Mouse (Mus musculus): Measurements from ENCODE around the gene Usp29.
A peak's percentile ranks its signal among the peaks of the same experiment; 100 is the strongest.
"Not testable (repeated sequence)": the region's sequence is repeated elsewhere in the genome, so short reads cannot be mapped to it uniquely, and the experiment has no call there.

Usp29 gene

GRCm38 (mm10) chr7:6765240-6765639 is 34.9 kb downstream of the Usp29 start:
- peak; percentile 9 for DNase-seq (ENCODE audit: low read depth, low spot score)

- no peak for DNase-seq (ENCODE audit: low read depth, low spot score)
Measured at GRCm38 (mm10) chr7:6770286-6770685, 39.9 kb downstream of the Usp29 start.

DNA sequence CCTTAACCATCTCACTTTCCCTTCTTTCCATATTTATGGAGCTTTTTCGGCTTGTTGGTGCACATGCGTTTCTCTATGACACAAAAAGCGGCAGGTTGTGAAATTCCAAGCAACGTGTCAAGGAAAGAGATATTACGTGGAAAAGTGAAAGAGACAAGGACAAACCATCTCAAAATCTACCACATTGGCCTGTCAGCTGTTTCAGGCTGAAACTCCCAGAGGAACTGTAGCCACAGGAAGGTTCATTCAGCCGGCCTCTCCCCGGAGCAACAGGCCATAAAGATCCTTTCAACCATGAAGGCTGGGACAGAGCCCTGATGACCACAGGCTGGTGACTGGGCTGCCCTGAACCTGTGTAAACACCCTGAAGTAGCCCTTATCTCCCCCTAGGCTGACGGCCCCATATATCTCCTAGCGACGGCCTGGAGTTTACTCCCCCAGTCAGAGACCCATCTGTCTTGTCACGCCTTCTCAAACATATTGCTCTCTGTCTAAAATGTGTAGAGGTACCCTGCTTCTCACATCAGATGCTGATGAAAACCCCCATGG is 43.6 kb downstream of the Usp29 start:
- DNase-seq (ENCODE audit: low read depth, low spot score), result not testable (repeated sequence)

DNA sequence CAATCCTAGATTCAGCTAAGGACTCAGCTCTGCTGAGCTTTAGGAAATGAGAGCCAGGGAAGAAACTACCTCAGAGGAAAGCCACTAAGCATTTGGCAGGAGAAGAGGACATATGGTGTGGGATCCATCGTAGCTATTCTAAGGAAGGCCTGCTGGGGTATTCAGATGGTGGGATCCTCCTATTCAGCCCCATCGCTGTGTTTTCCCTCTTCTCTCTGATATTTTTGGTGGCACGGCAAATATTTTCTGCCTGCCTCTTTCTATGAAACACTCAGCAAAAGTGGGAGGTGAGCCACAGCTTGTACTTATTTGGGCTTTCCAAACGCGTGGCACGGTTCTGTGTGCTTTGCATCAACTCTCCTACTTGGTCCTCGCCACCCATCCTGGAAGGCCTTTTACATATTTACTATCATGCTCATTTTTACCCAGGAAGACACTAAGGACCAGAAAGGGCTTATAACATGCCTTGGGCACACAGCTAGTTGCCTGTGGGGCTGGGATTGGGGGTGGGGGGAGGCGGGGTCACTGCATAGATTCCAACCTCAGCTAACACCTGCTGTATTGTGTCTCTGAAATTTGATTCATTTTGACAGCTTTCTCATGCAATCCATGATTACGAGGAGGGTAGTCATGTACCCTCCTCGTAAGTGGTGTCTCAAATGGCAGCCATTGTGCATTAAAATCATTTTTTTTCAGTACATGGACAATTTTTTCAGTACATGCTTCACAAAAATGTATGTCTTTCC is 46.1 kb downstream of the Usp29 start:
- DNase-seq (ENCODE audit: low read depth, low spot score), result peak; percentile 92

DNA sequence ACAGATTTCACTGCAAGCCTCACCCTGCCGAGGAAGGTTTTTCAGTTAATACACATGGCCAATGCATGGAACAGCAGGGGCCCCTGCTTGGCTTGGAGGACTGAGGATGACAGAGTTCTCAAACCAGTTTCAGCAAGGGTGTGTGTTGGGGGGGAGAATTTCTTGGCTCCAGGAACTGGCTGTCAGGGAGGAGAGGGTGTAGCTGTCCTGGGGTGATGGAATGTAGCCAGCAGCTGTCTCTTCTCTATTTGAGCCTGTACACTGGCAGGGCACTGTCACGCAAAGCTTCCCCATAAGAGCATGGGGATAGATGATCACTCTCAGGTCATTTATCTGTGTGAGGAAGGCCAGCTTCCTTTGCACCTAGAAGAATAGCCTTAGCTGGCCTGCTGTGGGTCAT is 46.7 kb downstream of the Usp29 start:
- no peak for DNase-seq (ENCODE audit: low read depth, low spot score)

GRCm38 (mm10) chr7:6777689-6778088 is 47.3 kb downstream of the Usp29 start:
- DNase-seq (ENCODE audit: low read depth, low spot score), result no peak

GRCm38 (mm10) chr7:6779172-6779571 is 48.8 kb downstream of the Usp29 start:
- DNase-seq (ENCODE audit: low read depth, low spot score), result no peak

DNA sequence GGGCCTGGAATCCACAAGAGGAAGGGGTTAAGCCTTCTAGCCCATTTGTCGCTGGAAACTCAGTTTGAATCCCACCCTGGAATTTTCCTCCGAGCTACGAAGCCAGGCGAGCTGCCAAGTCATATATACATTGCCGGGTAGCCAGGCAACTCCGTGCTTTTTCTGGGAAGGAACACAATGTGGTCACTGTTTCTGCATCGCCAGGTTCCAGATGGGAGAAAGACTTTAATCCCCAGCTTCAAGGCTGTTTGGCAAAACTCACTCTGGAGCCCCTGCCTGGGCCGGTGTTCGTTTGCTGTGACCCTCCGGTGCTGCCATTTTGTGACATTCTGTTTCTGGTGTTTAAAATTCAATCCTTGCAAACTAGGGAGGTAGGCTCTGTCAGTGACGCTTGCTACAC is 51.2 kb downstream of the Usp29 start:
- DNase-seq (ENCODE audit: low read depth, low spot score), result no peak

- DNase-seq (ENCODE audit: low read depth, low spot score), result no peak
Measured at GRCm38 (mm10) chr7:6784340-6785073, 54.1 kb downstream of the Usp29 start.

GRCm38 (mm10) chr7:6787000-6787399 is 56.6 kb downstream of the Usp29 start:
- no peak for DNase-seq (ENCODE audit: low read depth, low spot score)

GRCm38 (mm10) chr7:6788101-6788500 is 57.7 kb downstream of the Usp29 start:
- DNase-seq (ENCODE audit: low read depth, low spot score), result no peak

DNA sequence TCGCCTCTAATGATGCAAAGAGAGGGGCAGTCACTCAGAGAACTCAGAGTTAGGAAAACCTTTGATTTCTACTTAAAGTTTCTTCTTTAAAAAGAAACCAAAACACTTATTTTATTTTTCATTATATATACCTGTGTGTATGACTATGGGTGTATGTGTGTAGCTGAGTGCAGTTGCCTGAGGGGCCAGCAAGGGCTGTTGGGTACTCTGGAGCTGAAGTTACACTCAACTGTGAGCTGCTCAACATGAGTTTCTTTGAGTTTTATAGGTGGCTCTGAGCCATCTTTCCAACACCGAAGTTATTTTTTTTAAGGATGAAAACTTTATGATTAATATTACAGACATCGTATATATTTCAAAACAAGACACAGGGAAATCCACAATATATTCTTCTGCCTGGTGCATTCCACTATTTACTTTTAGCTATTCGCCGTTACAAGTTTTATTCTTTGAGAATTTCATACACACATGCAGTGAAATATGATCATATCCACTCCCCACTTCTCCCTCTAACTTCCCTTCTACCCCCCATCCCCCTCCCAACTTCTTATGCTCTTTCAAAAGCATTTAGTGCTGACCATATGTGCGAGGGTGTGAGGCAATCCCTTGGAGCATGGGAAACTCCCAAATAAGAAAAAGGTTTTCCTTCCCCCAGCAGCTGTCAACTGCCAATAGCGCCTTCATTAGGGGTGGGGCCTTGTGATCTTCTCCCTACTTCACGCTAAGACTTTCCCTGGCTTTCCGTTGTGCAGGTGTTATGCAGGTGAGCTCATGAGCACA is 61.1 kb downstream of the Usp29 start:
- DNase-seq (ENCODE audit: low read depth, low spot score), result no peak

DNA sequence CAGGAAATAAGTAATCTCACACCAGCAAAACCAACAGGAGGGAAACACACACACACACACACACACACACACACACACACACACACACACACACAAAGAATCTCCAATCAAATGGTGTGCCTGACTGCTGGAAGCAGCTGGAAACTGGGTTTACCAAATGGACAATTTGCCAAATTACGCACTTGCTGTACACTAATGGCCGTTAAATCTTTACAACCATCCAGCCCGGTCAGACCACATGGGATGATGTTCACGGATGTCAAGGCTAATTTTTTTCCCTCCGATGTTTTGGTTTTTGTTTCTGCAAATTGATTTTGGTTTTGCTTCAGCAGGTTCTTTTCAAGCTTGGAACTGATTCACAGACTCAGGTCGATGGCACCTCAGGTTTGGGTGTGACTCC is 62.9 kb downstream of the Usp29 start:
- no peak for DNase-seq (ENCODE audit: low read depth, low spot score)

DNA sequence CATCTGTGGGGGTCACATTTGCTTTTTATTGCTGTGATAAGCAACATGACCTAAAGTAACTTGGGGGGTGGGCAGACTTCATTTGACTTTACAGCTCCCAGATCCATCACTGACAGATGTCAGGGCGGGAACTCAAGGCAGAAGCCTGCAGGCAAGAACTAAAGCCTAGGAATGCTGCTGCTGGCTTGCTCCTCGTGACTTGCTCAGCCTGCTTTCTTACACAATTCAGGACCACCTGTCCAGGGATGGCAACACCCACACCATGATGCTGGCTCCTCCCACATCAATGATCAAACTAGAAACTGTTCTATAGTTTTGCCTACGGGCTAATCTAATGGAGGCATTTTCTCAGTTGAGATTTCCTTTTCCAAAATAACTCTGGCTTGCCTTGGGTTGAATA is 63.4 kb downstream of the Usp29 start:
- DNase-seq (ENCODE audit: low read depth, low spot score), result no peak

- no peak for DNase-seq (ENCODE audit: low read depth, low spot score)
Measured at GRCm38 (mm10) chr7:6797408-6797807, 67.0 kb downstream of the Usp29 start.

- no peak for DNase-seq (ENCODE audit: low read depth, low spot score)
Measured at GRCm38 (mm10) chr7:6799105-6799805, 68.9 kb downstream of the Usp29 start.

DNA sequence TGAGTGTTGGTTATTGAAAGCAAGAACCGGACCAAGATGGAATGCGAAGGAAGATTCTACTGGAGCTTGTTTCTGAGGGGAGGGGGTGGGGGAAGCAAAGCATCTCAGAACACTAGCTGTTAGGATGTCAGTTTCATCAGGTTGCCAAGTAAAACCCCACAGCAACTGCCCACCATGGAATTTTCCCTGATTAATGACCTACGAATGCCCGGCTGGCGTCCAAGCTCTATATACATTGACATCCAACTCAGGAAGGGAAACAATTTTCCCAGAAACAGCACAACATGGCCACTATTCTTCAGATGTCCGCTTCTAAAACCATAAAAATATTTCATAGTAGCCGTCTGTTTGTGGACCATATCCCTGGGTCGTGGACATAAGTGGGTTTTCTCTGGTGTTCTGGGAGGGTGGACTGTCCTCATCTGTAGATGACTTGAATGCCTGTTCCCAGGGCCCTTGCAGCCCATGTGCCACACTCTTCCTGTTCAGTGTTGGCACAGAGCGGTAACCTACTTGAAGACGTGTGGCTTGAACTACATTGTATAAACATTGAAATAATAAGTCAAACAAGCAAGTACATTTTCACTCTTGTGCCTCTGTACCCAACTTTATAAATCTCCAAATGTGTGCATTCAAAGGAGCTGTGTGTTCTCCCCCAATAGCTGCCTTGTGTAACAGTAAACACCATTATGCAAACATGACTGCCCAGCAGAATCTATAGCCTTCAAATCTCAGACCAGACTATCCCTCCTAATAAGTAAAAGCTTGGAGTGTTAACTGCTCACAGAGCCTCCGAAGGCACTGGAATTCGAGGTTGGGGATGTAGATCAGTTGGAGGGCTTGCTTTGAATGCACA is 70.4 kb downstream of the Usp29 start:
- DNase-seq (ENCODE audit: low read depth, low spot score), result no peak

GRCm38 (mm10) chr7:6801642-6802041 is 71.3 kb downstream of the Usp29 start:
- DNase-seq (ENCODE audit: low read depth, low spot score), result no peak

- DNase-seq (ENCODE audit: low read depth, low spot score), result peak; percentile 65
Measured at GRCm38 (mm10) chr7:6810556-6810955, 80.2 kb downstream of the Usp29 start.

DNA sequence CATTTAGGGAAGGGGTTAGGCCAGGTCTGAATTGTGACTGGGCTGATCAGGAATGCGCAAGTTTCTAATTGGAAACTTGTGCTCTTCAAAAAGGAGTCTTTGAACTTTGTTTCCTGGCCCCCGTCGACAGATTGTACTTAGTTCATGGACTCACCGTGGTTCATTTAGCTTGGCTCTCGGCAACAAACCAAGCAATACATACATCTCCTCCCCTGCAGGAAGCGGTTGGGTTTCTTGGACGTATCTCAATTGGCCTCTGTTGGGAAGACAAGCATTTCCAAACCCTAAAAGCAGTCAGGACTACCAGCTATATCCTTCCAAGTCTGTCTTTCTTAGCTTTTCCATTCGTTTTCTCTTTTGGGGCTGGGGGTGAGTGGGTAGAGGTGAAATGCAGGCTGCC is 84.6 kb downstream of the Usp29 start:
- no peak for DNase-seq (ENCODE audit: low read depth, low spot score)
